Mouse (Mus musculus): ENCODE data around the gene Ank.

The Ank gene

DNA sequence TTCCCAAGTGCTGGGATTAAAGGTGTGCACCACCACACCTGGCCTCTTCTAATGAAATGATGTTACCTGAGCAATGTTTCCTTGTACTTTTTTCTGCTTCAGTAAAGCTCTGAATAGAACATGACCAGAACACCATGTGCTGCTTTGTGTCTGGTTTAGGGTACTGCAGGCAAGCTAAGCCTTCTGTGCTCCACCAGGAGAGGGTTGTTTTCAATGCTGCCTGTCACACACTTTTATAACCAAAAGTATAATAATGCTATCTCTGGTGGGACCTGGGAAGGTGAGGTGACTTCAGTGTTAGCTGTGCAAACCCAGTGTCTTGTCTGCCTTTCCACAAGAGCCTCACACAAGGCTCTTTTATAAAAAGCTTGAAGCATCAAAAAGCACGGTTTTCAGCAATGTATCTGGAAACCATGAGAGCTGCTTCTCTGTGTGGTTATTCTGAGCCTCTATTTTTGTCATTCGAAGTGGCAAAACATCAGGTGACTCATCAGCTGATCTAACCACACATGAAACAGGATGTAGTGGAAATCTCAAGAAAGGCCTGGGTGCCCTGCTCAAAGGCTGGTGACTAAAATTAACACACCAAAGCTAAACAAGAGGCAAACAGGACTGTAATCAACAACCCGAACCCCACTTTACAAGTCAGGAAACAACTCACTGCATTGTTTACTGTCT is 130.1 kb downstream of the Ank start:
- DNase-seq (ENCODE audit: extremely low read depth, low read depth, low spot score), result no peak

GRCm38 (mm10) chr15:27597516-27597915 is 131.0 kb downstream of the Ank start:
- DNase-seq (ENCODE audit: extremely low read depth, low read depth, low spot score), result no peak

- no peak for DNase-seq (ENCODE audit: extremely low read depth, low read depth, low spot score)
These were observed 132.4 kb downstream of the Ank start for GRCm38 (mm10) chr15:27598786-27599385.

DNA sequence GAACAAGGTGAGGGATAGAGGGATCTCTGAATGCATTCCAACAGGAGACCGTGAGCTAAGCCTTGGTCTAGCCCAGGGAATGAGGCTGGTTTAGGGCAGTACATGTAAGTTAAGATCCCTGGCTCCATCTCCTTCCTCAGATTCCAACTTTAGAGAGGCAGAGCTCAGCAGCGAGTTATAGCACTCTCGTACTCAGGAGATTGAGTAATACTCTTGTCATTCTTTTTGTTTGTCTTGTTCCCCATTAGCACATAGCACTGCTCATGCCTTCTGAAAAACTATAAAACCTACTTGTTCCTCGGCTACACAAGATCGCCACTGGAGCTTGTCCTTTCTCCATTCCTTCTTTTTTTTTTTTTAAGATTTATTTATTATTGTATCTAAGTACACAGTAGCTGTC is 134.0 kb downstream of the Ank start:
- no peak for DNase-seq (ENCODE audit: extremely low read depth, low read depth, low spot score)

DNA sequence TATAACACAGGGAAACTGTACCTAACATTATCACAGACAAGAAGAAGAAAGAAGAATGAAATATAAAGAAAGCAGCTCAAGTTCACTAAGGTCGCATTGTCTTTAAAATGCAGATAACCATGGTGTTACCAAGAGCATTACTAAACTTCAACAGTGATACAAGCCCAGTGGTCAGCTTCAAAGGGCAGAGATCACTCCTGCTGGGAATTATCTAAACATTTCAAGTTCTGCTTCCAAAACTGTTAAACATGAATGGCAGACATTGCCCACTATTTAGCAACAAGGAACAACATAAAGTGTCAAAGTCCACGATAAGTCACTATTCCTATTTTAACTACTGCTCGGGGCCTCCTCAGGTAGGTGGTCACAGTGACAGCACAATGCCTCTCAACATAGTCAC is 138.1 kb downstream of the Ank start:
- no peak for DNase-seq (ENCODE audit: extremely low read depth, low read depth, low spot score)

- DNase-seq (ENCODE audit: extremely low read depth, low read depth, low spot score), result no peak
These were observed 138.8 kb downstream of the Ank start for GRCm38 (mm10) chr15:27605252-27605651.

DNA sequence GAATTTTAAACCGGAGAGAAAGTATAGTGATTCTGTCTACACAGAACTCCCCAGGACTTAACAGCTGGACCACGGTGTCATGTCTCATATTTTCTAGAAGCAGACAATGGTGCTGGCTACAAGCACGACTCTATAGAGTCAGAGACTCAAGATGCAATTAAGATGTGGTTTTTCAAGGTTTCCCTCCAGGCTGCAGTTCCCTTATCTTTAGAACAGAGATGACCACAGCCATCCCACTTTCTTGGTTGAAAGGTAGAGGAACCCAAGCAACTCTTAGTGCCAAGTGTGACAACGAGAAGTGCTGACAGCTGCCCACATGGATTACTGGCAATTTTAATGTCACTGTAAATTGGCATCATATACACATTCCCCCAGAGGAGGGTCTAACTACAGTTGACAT is 143.1 kb downstream of the Ank start:
- DNase-seq (ENCODE audit: extremely low read depth, low read depth, low spot score), result no peak

DNA sequence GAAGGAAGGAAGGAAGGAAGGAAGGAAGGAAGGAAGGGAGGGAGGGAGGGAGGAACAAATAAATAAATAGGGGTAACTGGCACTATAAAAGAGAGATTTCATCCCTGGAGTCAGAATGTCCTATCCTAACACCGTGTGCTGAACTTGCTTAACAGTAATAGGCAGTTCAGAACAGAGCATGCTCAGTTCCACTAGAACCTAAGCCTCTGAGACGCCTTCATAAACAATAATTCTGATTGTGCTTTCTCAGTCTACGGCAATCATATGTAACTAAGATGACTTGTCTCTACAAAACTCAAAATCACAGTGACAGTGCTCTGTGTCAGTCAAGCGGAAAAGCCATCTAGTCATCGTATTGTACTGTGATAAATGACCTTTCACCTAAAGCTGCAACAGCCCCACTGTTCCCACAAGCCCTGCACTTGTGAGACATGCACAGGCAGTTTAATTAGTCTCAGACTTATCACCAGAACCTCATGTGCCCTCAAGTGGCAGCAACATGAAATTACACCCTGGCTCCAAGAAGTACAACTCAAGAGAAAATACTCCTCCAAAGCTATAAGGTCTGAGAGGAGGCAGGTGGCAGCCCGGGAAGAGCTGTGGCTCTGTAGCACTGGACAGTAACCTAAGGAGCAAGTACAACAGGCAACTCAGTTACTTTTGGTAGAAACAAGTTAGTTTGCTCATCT is 146.2 kb downstream of the Ank start:
- no peak for DNase-seq (ENCODE audit: extremely low read depth, low read depth, low spot score)

DNA sequence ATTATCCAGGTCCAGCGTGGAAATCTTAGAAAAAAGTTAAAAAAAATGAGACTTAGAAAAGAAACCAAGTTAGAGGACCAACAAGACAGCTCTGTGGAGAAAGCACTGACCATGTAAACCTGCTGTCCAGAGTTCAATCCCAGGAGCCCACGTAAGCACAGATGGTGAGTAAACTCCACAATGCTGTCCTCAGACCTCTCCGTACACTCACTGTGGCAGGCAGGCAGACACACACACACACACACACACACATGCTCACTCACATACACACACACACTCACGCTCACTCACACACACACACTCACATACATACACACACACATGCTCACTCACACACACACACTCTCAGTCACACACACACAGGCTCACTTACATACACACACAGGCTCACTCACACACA is 146.8 kb downstream of the Ank start:
- no peak for DNase-seq (ENCODE audit: extremely low read depth, low read depth, low spot score)

- peak; percentile 72 for DNase-seq (ENCODE audit: extremely low read depth, low read depth, low spot score)
These were observed 149.7 kb downstream of the Ank start for GRCm38 (mm10) chr15:27616159-27616558.

DNA sequence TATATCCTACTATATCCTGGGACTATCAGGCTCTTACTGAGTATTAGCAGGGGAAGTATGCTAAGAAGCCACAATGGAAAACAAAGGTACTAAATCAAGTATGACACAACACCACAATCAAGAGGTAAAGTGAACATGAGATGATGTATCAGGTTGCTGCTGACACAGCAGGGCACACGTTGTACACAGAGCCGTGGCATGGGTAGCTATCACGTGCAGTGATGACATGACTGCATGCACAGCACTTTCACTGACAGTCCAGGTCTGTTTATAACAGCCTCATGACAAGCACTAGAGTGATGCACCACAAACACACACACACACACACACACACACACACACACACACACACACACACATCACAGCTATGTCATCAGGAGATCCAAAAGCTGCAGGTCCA is 150.8 kb downstream of the Ank start:
- DNase-seq (ENCODE audit: extremely low read depth, low read depth, low spot score), result no peak

DNA sequence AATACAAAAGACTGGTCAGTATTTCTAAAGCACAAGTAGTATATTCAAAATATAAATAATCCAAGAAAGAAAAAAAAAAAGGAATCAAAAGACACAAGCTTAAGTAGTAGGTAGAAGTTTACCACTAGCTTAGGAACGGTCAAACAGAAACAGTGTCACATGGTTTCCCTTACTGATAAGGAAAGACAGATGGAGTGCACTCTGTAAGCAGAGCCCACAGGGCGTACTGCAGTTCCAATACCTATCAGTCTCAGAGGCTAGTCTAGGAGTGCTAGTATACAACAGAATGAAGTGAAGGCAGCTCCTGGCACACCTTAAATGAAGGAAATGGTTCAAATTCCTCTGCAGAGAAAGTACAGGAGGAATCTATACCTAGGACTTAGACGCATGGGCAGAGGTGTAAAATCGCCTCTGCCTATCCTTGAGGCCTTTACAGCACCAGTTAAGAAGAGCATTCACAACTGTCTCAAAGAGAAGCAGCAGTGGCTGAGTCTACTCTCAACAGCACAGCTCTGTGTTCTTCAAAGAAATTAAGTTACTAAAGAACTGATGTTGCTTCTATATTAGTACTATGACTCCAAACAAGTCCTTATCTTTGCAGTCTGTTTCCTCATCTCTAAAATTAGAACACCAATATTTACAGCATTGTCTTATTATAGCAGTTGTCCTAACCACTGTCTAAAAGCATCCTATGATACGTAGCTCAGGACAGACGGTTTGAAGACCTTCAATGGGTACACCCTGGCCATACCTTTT is 152.5 kb downstream of the Ank start:
- no peak for DNase-seq (ENCODE audit: extremely low read depth, low read depth, low spot score)

DNA sequence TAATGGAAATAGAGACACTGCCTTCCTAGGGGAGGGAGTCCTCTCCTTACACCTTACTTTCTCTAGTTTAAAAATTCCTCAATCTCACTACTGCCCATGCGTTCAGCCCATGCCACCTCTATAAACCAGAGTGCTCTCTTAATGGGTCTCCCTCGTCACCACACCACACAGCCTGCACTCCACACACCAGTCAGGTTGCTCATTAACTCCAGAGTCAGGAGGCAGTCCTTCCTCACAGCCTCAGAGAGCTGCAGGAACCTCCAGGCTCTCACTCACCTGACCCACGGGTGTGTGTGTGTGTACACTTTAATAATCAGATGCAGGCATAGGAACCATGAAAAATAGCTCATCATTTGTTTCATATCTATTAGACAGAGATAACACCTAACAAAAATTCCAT is 153.2 kb downstream of the Ank start:
- DNase-seq (ENCODE audit: extremely low read depth, low read depth, low spot score), result no peak

- DNase-seq (ENCODE audit: extremely low read depth, low read depth, low spot score), result no peak
These were observed 154.2 kb downstream of the Ank start for GRCm38 (mm10) chr15:27620475-27621185.

- DNase-seq (ENCODE audit: extremely low read depth, low read depth, low spot score), result no peak
These were observed 156.8 kb downstream of the Ank start for GRCm38 (mm10) chr15:27623286-27623685.

- DNase-seq (ENCODE audit: extremely low read depth, low read depth, low spot score), result no peak
These were observed 158.8 kb downstream of the Ank start for GRCm38 (mm10) chr15:27625014-27625889.

DNA sequence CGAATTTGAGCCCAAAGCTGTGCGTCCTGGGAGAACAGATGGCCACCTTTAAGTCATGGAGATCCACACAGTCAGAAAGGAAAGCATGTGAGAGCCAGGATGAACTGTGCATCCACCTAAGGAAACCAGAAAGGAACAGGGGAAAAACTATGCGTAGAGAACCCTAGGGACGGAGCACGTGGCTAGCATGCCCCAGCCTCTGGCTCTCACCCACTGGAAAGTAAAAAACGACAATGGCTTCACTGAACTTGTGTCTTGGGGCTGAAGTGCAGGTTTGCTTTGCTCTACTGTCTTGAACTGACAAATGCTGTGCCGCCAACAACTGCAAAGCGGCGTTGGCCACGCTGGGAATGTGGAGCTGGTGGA is 159.4 kb downstream of the Ank start:
- DNase-seq (ENCODE audit: extremely low read depth, low read depth, low spot score), result no peak

DNA sequence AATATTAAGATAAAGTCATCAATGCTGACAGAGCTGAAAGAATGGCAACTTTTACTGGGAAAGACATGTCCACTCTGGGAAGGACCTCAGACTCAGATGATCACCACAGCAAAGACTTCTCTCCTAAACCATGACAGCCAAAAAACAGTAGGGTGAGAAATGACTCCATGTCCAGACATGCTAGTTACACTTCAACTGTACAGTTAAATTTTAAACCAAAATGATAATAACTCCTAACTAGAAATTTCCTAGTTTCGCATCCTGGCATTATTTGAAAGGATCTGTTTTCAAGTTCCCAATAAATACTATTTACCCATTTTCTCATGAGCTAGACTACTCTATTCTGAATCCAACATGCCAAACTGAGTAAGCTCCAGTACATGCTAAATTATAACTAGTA is 159.8 kb downstream of the Ank start:
- DNase-seq (ENCODE audit: extremely low read depth, low read depth, low spot score), result no peak

DNA sequence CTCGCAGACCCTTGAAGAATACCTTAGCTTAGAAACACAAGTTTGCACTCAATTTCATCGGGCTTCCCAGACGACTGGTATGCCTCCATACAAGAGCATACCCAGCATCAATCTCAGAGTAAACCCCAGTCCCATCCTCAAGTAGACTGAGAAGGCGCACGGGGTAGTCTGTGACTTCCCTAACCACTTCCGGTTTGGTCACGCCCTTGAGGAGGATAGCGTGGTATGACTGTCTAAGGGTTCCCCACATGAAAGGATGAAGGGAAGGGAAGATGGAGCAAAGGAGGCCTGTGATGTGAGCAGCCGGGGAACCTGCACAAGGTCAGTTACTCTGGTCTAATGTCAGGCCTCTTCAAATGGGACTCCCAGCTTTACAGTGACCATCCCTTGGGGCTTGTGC is 161.3 kb downstream of the Ank start:
- no peak for DNase-seq (ENCODE audit: extremely low read depth, low read depth, low spot score)

- no peak for DNase-seq (ENCODE audit: extremely low read depth, low read depth, low spot score)
These were observed 162.6 kb downstream of the Ank start for GRCm38 (mm10) chr15:27629046-27629445.

Measured in fat pad, adult 2 months (tissue).